Mouse (Mus musculus) CH12F3 (cell line): ENCODE measurements around the gene Tmem54.

Source experiments
- in situ Hi-C: fragments of 300-500 bp; cut with MboI; formaldehyde crosslinking; loops from 2 replicates; pipeline ENCODE4 v1.14.3; 2020; ENCODE audit warnings: low sequenced_read_pairs

Gene Tmem54

DNA sequence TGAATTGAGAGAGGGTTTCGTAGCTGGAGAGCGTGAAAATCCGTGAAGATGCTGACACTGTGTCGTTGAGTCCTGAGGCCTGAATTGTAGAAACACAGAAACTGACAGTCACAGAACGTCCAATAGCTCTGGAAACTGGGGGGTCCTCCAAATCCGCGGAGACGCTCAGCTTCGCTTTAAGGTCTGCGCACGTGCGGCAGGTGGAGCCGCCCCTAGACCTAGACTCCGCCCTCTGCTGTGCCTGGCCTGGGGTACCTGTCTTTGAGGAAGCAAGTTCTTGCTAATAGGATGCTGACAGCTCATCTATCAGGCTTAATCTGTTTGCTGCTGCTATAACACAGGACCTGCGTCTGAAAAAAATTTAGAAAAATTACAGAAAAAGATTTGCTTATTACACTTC is 10.1 kb upstream of the Tmem54 start:
- in situ Hi-C loops = no loop called here

DNA sequence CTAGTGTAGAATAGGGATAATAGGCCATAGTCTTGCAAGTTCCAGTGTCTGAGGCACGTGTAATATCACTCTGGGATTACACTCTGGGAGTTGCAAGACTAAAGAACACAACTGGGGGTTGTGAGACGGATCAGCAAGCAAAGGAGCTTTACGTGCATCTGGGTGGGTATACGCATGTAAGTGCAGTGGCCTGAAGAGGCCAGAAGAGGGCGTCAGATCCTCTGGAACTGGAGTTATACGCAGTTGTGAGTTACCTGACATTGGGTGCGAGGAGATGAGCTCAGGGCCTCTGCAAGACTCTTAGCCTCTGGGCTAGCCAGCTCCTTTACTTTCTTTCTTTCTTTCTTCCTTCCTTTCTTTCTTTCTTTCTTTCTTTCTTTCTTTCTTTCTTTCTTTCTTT is 8.3 kb upstream of the Tmem54 start:
- in situ Hi-C loops = no loop called here

DNA sequence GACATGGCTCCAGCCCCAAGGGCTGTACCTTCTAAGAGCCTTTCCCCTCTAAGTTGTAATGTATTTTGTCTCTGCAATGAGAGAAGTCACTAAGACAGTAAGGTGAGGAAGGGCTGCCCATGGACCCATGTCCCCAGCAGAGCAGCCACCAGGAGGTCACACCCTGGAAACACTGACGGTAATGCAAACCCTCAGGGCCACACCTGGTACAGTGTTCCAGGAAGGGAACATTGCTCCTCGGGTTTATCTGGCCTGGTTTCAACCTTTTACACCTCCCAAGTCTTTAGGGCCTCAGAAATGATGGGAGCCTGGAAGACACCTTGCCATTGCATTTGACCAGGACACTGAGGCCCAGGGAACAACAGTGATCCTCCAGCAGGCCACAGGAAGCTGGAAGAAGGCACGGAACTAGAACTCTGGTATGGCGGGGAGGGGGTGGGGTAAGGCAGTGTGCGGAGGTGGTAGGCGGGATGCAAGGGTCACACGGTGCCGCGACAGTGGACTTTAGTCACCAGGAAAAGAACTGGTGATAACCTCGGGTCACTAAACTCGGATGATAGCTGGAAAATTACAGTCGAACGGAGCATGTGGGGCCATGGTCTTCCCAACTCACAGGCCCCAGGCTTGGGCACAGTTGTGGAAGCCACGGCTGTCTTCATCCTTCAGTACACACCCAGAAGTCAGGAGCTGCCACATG is 3.1 kb upstream of the Tmem54 start:
- in situ Hi-C loops = no loop called here

DNA sequence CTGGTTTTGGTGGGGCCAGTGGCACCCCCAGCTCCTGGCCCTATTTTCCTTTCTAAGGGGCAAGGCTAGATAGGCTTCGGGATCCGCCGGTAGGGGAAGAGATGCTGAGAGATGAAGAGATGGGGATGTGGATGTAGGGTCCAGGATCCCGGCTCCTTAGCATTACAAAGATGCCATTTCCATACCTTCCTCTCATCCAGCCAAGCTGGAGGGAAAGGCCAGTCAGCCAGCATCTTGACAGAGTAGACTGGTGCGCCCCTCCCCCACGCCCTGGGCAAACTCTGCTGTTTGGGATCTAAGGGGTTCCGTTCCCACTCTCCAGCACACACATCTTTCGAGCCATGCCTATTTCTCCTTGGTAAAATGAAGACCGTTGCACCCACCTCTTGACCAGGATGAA is 725 bp downstream of the Tmem54 start:
- in situ Hi-C loops = no loop called here

DNA sequence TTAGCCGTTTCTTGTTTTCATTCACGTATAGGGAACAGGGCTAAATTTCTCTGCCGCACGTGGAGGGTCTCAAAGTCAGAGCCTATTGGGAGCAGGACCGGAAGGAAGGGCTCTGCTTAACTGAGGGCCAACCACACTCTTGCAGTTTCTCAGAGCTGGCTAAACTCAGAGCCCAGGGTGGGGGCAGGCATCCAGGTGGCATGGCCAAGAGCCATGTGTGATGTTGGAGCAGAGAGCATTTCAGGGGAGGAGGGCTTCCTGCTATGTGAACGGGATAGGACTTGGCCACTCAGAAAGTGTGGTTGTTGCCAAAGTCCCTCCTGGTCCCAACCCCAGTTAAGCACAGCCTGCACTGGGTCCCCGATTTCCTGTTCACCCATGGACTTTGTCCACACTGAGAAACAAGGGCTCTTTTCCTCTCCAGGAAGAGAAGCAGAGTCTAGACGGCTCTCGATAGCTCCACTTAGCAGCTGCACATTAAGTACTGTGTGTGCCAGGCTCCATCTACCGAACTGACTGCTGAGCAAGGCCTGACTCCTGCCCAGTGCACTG is 2.1 kb downstream of the Tmem54 start:
- in situ Hi-C loops = no loop called here

DNA sequence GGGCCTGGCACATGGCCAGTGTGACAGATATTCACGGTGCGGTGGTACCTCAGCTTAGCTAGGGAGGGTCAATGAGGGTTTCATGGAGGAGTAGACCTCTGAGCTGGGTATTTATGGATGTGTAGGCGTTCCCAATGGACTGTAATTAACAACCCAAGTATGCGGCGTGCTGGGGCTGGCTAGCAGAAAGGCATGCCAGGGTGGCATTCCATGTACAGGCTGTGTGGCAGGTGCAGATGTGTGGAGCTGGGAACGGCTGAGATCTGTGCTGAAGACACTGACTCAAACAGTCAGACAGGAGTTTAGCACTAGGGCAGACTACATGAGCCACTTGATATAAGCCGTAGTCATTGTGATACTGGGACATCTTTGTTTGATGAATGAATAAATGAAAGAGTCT is 3.3 kb downstream of the Tmem54 start:
- in situ Hi-C loops = no loop called here

DNA sequence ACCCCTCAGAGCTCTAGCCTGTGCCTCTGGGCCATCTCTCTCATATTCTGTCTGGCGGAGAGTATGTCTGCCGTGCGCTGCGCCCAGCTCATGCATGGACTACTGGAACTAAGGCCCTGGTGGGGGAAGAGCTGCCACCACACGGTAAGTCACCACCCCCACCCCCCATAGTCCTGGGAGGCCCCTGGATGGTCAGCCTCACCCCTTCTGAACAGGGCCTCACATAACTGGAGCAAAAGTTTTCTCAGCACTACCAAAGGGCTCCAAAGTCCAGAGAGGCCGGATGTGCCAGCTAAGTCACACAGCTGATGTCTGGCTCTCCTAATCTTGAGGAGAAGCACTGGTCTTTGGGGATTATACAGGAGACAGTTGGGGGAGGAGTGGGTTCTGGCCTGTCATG is 5.5 kb downstream of the Tmem54 start:
- in situ Hi-C loops = no loop called here

DNA sequence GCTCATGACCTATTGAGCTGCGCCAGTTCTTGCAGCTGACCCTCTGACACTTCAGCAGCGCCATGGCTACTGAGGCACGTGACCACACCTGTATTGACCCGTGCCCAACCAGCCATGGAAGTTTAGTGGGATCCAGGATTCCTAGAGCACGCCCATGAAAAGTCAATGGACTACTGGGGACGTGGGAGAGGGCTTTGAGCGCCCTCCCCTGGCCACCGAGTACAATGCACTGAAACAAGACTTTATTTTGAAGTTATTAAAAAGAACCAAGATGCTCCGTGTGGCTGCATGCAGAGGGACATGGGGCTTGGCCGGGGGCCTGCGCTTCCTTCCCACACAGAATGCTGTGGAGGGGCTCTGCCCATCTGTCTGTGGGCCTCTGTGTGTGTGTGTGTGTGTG is 6.0 kb downstream of the Tmem54 start:
- in situ Hi-C loops = no loop called here

DNA sequence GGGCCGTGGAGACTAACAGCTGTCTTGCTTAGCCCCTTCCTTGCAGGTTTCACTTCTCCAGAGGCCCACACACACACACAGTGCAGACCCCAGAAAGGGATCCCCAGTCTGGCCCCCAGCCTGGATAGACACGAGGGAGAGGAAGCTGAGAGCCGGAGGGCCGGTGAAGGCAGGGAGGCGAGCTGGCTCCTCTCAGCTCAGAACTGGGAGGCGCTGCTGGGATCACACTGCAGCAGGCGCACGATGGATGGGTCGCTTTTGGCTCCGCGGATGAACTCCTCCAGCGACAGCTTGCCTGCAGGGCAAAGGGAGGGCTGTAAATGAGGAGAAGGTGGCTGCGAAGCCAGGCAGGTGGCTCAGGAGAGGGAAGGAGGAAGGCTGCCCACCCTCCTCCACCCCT is 6.9 kb downstream of the Tmem54 start:
- in situ Hi-C loops = no loop called here

DNA sequence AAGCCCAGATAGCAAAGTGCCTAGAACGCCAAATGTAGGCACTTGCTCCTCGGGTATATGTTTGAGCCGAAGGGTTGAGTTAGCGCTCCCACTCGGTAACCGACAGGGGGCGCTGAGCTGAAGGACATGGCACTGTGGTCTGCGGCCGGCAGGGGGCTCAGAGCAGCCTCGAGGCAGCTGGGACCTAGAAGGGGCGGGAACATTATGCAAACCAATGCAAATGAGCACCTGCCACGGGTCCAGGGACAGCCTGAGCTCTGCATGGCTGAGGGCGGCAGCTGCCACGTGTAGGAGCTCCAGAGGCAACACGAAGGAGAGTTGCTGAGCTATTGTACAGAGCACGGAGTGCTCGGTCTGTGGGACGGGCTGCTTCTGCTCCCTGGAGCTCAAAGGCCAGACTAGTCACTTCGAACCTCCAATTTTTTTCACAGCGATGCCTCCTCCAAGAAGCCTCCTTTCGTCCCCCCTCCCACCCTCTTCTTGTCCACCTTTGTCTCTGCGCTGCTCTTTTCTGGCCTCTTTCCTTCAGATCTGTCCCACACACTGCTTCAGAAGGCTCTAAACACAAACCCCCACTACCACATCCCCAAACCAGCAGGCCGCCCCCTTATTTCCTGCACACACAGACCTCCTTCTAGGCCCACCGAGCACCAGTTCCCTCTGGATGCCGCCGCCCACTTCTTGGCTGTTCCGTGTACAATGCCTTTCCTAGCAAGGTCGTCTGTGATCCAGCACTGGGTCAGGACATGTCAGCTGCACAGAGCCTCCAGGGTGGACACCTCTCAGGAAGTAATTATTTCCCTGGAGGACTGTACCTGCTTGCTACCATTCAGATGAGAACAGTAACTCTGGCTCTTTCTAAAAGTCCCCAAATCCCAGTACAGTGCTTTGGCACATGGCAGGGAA is 8.0 kb downstream of the Tmem54 start:
- in situ Hi-C loops = no loop called here

DNA sequence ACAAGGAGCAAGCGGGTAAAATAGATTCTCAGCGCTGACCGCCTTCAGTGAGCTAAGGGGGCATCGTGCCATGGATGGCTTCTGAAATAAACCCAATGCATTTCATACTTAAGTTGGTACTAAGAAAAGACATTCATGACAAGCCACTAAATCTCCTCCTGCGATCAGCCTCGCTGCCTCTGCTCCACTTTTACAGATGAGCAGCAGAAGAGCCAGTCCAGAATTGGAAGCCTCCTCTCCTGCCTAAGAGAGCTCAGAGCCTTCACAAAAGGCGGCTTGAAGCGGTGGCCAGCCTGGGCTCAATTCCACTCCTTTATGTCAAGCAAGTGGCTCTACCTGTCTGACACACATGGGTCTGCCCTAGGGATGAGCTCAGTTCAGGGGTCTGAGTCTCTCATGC is 11.4 kb downstream of the Tmem54 start:
- in situ Hi-C loops = no loop called here

DNA sequence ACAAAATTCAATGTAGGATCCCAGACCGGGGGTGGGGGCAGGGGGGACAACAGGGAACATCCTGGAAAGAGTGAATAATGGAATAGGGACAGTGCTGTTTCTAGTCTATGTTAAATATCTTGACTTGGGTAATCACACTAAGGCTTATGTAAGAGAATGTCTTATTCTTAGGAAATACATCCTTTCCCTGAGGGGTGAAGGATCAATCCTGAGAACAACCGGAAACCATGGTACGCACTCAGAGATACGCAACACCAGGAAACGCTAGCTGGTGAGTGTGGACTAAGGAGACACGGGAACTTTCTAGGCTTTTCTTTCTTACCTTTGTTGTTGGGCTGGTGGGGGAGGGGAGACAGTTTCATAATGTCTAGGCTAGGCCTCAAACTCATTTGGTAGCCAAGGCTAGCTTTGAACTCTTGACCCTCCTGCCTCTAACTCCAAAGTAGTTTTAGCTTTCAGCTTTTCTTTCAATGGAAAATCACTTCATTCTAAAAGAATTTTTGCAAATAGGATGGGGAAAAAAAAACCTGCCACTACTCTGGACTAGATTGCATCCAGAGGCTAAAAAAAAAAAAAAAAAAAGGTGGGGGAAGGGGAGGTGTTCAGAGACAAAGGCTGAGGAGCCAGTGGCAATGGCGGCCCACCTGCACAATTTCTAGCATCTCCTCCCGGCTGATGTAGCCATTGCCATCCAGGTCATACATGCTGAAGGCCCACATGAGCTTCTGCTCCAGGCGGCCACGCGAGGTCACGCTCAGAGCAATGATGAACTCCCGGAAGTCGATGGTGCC is 12.6 kb downstream of the Tmem54 start:
- in situ Hi-C loops = no loop called here

DNA sequence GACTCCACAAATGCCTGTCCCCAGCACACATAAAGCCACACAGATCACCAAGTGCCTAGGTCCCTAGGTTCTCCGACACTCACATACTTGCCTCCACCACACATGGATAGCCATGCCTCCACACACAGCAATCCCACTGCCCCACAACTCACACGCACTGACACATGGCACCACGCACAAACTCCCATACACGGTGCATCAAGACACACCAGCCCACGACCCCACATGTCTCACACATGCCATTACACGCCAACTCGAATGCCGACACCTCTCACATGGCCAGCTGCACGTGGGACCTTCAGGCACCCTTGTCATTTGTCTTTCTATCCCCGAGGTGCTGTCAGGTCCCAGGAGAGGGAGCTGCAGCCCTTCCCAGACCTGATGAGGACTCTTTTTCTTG is 14.4 kb downstream of the Tmem54 start:
- in situ Hi-C loops = no loop called here

DNA sequence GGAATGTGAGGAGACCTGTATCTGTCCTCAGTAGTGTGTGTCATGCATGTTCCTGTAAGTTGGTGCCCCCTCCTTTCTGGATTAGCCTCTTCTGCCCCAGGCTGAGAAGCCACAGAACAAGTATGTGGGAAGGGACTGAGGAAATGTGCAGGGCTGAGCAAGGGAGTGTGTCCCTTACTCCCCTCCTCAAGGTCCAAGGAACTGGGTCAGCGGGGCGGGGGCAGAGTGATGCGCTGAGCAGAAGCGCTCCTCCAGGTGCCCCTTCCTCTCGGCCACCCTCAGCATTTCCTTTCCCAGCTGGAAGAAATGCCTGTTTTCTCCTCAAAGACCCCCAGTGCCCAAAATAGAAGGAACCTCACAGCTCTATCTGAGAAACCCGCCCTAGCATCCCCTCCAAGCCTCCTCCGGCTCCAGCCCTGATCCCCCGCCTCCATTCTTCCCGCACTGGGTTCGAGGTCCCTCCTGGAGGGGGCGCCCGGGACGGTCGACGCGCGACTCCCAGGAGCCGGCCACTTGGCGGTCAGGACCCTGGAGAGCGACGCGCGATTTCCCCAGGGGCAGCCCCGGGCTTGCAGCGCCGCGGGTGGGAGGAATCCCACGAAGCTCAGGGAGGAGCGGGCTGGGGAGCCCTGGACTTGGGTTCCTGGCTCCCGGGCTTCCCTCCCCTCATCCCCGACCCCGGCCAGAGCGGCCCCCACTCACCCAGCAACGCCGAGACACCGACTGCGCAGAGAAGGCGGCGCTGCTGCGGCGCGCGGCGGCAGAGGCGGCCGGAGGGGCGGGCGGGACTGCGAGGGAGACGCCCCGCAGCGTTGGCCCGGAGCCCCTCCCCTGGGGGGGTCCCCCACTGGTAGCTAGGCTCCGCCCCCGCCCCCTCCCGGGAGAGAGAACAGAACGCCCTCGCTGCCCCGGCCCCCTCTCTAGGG is 15.4 kb downstream of the Tmem54 start:
- in situ Hi-C loops = no loop called here

DNA sequence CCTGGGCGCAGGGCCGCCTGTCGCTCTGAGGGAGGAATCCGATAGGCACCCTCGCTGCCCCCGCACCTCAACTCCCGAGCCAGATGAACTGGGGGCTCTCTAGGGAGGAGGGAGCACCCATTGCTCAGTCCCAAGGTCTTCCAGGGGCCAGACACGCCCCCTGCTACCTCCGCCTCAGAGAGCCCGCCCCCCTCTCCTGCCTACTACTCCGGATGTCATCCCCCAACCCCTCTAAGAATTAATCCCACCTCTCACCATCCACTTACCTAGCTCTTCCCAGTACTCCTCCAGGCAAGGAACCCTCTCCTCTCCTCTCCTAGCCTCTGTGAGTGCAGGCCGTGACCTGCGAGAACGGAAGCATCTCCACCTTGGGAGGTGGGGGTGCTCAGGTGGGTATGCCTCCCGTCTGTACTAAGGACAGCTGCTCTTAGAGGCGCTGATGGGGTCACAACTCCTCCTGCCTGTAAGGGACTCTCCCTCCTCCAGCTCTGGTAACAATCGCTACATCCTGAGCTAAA is 16.3 kb downstream of the Tmem54 start, which contains the start of gene Hpca:
Gene Hpca (minus strand): TSS at position 468 of the 518 bp plus-strand sequence.
- in situ Hi-C loops = no loop called here

DNA sequence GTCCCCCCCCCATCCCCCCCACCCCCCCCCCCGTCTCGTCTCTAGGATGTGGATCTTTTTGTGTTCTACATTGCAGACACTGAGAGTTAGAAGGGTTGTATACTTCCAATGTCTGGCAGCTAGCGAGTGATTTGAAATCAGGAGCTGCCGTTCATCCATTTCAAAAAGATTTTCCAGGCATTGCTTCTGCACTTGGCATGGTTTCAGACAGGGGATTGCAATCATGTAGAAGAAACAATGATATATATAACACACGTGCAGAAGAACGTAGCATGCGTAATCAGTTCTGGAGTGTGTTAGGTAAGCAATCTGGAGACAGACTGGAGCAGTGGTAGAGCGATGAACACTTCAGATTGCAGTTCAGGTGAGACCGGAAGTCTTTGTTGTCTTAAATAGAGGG is 16.8 kb downstream of the Tmem54 start:
- in situ Hi-C loops = no loop called here

DNA sequence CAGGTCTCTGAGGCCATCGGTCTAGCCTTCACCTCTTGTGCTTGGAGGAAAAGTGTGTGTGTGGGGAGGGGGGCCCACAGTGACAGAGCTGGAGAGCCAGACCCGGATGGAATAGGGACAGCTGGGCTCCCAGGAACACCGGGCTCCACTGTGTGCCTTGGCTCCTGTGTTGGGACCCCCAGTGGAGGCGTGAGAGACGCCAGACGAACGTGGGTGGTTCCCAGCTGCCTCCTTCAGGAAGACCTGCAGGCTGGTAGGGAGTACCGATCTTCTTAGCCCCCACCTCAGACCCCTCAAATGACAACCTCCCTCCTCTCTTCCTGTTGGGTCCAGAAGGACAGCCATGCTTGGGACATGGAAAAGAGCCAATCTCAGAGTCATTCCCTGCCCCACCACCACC is 17.4 kb downstream of the Tmem54 start:
- in situ Hi-C loops = no loop called here

DNA sequence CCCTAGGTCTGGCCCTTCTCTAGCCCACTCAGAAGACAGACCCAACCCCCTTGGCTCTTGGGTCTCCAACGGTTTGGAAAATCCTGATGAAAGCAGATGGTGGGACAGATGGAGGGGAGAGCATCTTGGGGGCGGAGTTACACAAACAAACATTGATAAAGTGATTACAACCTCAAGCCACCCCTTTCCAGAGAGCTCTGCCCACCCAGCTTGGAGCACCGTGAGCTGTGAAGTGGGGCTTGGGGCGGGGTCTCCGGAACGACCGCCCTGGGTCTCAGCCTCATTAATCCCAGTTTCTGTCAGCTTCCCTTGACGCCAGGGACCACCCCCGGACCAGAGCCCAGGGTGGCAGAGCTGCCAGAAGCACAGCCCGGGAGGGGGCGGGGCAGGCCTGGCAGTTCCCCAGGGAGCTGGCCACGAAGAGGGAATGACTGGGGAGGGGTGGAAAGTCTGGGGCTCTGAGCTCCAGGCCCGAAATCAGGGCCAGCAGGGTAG is 19.4 kb downstream of the Tmem54 start:
- in situ Hi-C loops = no loop called here

DNA sequence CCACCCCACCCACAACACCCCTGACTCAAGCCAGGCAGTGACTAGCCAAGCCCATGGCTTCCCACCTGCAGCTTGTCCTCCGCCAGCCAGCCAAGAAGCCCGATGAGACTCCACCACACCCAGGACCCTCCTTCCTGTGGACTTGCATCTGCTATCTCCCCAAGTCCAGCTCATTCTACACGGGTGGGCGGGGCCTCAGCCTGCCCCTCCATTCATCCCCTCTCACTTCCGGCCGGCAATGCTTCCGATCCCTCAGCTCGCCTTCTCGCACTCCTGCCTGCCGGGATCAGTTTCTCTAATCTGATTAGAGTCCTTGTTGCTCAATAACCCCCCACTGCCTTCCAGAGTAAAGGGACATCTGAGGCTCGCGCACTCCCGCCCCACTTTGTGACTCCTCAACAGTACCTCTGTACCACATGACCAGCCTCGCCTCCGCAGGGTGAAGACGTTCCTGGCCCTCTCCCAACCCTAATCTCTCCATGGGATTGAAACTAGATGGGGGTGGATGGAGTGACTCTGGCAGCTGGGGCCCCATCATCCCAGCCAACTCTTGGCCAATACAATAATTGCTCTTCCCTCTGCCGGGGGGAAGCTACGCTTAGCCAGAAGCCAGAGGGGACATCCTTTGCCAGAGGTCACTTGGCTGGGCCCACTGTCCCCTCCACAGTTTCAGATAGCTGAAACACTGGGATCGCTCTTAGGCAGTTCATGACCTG is 20.5 kb downstream of the Tmem54 start:
- in situ Hi-C loops = no loop called here
